Mouse (Mus musculus) kidney, adult 10 weeks (tissue): Measurements from ENCODE around the gene Olfr699. TPM values are rescaled to one million over a fixed set of nuclear protein-coding genes. Genes with fewer than 3 reads are reported as not detected.

Experiments
- polyA plus RNA-seq: library from polyadenylated mRNA; stranded (reverse); fragments of 350-450 nt; fragmentation: Illumina TruSeq; extraction: RNeasy Lipid Tissue Mini Kit (QIAGEN cat#74804); gene quantifications from one replicate; pipeline ENCODE4 v1.2.3, GENCODE M21; 2014; ENCODE audit warnings: low read depth, low replicate concordance

Gene Olfr699
- not detected for polyA plus RNA-seq

GRCm38 (mm10) chr7:106793098-106793497 lies at the start of gene Olfr699:
Olfr699 (minus strand) TSS chr7:106793198.

GRCm38 (mm10) chr7:106833793-106834192 lies 40.8 kb upstream of the Olfr699 start, which contains the start of gene Olfr702:
Olfr702 (minus strand) TSS chr7:106833893.

DNA sequence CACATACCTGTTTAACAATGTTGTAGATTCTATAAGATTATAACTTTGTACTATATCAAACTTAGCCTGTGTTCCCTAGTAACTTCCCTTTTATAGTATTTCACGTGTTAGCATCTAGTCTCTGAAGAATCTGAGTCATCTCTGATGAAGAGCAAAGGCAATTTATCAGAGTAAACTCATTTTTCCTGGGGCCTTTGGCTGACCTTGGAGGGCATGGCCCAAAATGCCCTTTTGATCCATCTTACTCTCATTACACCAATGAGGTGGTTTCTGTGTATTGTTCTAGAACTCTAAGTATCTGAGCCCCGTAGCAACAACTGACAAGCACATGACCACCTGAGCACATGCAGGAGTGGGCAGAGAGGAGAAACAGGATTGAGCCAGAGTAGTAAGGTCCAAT lies 20.8 kb upstream of the Olfr699 start, which contains the start of gene Olfr701:
Gene Olfr701, plus strand, starts transcription at position 301 of the 400 bp plus-strand sequence.

GRCm38 (mm10) chr7:106808734-106809133 lies 15.7 kb upstream of the Olfr699 start, which contains the start of gene Olfr700:
Olfr700 (minus strand) TSS chr7:106808834.

GRCm38 (mm10) chr7:106755297-106755696 lies 37.7 kb downstream of the Olfr699 start, which contains the start of gene Olfr698:
Olfr698 (minus strand) TSS chr7:106755397.

DNA sequence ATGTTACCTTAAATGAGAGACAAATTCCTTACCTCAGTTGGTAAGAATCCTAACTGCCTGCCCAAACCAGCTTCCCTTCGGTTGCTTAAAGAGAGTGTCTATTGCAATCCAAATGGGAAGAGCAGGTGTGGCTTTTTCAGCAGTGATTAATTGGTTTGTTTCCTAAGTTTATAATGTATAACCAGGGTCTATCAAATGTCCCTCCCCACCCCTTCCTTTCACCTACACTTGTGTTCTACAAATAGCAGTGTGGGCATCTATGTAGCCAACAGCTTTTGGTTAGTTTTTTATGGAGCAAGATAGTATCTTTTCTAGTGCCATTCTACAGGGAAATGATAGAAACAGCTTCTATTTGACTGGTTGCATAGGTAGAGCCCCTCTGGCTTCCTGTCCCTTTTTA lies 50.7 kb downstream of the Olfr699 start, which contains the start of gene Olfr697:
Gene Olfr697, minus strand, starts transcription at position 101 of the 400 bp plus-strand sequence.

Other genes with a start within 250 kb of the Olfr699 start
- not detected for gene Olfr693, start 112.6 kb downstream of the Olfr699 start, polyA plus RNA-seq
- gene Olfr694, start 101.4 kb downstream of the Olfr699 start, polyA plus RNA-seq, result not detected
- not detected for gene Olfr695, start 76.8 kb downstream of the Olfr699 start, polyA plus RNA-seq
- gene Olfr697, start 50.8 kb downstream of the Olfr699 start, polyA plus RNA-seq, result not detected
- gene Olfr698, start 37.8 kb downstream of the Olfr699 start, polyA plus RNA-seq, result not detected
- gene Olfr700, start 15.6 kb upstream of the Olfr699 start, polyA plus RNA-seq, result not detected
- not detected for gene Olfr701, start 20.9 kb upstream of the Olfr699 start, polyA plus RNA-seq
- not detected for gene Olfr702, start 40.7 kb upstream of the Olfr699 start, polyA plus RNA-seq
- gene Olfr703, start 50.2 kb upstream of the Olfr699 start, polyA plus RNA-seq, result not detected
- not detected for gene Olfr704, start 70.0 kb upstream of the Olfr699 start, polyA plus RNA-seq
- not detected for gene Olfr705, start 83.7 kb upstream of the Olfr699 start, polyA plus RNA-seq
- gene Olfr706, start 95.0 kb upstream of the Olfr699 start, polyA plus RNA-seq, result not detected
- gene Olfr707, start 108.0 kb upstream of the Olfr699 start, polyA plus RNA-seq, result not detected
- gene Olfr1532-ps1, start 114.8 kb upstream of the Olfr699 start, polyA plus RNA-seq, result not detected
- gene Olfr709-ps1, start 139.0 kb upstream of the Olfr699 start, polyA plus RNA-seq, result not detected
- gene Olfr710, start 155.1 kb upstream of the Olfr699 start, polyA plus RNA-seq, result not detected
- gene Olfr6, start 170.7 kb upstream of the Olfr699 start, polyA plus RNA-seq, result not detected
- gene Olfr711, start 182.3 kb upstream of the Olfr699 start, polyA plus RNA-seq, result not detected
- gene Olfr2, start 212.9 kb upstream of the Olfr699 start, polyA plus RNA-seq, result not detected
- not detected for gene Olfr713, start 238.0 kb upstream of the Olfr699 start, polyA plus RNA-seq